Mouse (Mus musculus) kidney, postnatal 14 days (tissue): ENCODE results near the gene Hoxc9.

Experiments used
- DNase-seq: peaks from one replicate; pipeline ENCODE4 v3.0.0; 2022; ENCODE audit warnings: mixed read lengths

Gene Hoxc9

DNA sequence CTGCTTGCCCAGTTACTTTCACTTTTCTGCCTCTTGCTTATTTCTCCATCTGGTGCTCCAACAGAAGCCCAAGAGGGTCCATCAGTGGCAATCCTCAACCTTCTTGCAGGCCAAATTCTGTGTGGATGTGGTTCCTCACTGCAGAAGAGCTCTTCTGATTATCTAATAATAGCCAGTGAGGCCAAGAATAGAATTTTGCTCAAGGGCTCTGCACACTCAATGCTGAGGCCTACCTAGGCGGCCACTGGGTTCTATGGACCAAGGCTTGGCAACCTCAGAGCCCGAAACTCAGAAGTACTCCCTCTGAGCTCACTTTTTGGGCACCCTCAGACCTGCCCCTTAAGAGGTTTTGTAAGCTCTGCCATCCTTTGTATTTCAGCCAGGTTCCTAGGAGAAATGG lies 25.1 kb downstream of the Hoxc9 start:
- DNase-seq: no peak

DNA sequence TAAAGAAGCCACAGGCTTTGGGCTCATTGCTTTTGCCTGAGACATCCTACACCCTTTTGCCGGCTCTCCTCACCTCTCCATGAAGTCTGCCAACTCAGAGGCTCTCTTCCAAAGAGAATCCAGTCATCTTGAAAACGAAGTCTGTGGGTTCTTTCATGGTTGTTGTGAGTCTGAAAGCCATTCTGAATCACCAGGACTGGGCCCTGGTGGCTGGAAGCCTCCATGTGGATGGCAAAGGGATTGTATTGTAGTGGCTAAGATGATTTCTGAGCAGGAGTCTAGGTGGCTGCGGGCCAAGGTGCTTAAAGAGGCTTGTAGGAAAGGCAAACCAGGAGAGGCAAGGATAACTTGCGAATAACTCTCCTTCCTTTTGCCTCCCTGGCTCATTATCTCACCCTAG lies 25.9 kb downstream of the Hoxc9 start:
- no peak for DNase-seq

DNA sequence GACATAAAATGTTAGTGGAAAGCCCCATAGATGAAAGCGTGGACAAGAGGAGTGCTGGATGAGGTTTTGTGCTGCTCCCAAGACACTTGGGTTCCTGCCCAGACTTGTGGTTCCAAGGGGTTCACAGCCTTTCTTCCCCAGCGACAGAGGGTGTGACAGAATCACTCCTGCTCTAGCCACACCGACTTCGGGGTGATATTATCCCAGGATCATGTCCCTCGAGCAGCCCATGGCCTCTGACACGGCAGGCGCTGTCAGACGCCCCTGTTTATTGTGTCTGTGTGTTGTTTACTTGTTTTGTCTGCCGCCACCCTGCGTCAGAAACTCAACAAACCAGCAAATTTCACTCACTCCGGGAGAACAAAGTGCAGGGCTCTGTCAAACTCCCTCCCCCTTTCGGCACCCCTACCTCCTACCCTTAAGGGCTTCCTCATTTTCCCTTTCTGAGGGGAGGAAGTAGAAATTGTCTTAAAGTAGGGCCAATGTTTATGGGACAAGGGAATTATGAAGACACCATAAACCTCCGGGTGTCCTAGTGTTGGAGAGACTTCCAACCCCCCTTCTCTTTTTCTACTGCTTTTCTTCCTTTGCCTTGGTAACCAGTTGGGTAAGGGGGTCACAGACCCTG lies 26.7 kb downstream of the Hoxc9 start:
- no peak for DNase-seq

DNA sequence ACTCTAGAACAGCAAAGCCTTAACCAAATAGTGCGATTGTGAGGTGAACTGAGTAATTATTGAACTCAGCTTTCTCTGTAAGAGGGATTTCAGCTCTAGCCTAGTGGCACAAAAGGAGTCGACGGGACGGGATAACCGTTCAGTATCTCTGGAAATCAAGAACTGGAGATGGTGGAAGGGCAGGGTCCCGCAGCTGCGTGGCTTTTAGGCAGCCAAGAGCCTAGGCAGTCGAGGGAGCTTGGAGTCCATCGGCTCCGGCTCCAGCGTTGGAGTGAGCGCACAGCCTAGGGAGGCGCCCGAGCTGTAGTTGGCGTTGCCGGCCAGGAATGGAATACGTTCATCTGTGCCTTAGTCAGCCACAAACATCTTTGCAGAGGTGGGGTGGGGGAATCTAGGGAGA lies 29.1 kb downstream of the Hoxc9 start:
- DNase-seq: no peak

DNA sequence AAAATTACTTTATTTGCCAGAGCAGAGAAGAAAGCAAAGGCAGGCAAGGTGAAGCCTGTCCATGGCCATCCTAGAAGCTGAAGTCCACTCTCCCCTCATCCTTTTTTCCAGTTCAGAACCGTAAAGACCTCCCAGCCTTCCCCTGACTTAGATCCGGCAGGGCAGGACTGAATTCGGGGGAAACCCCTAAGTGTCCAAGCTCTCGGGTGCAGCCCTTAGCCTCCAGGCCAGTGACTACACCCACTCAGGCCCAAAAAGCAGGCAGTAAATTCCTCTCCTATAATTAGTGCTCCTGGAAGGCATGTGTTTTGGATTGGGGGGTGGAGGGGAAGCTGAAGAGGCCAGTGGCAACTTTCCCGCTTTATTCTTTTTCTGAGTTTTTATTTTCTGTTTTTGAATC lies 29.6 kb downstream of the Hoxc9 start:
- no peak for DNase-seq

DNA sequence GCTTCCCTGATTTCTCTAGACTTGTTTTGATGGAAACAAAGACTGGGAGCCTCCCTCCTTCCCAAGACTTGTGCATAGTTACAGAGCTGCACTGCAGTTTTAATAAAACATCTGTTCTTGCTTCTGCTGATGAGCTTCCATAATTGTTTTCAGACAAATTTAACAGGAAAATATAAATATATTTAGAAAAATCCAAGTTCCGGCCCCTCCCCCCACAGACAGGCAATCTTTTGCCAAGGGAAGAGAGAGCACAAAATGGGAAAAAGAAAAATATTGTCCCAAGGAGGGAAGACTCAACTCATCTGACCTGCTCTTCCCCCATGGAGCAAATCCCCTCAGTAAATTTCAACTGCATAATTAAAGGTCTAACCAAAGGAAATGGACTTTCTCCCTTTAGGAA lies 30.1 kb downstream of the Hoxc9 start:
- no peak for DNase-seq

DNA sequence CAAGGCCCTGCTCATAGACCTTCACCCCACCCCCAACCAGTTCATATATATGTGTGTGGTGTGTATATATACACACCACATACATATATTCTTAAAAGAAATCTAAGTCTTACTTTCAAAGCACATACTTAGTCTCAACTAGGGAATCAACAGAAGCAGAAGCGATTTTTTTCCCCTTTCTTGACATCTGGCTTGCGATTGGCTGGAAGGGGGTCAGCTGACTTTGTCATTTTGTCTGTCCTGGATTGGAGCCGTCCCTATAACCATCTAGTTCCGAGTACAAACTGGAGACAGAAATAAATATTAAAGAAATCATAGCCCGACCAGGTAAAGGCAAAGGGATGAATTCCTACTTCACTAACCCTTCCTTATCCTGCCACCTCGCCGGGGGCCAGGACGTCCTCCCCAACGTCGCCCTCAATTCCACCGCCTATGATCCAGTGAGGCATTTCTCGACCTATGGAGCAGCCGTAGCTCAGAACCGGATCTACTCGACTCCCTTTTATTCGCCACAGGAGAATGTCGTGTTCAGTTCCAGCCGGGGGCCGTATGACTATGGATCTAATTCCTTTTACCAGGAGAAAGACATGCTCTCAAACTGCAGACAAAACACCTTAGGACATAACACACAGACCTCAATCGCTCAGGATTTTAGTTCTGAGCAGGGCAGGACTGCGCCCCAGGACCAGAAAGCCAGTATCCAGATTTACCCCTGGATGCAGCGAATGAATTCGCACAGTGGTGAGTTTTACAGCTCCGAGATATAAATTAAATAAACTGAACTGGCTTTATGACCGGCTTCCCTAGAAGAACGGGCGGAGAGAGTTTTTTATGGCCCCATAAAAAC lies 33.2 kb downstream of the Hoxc9 start:
- DNase-seq: no peak

DNA sequence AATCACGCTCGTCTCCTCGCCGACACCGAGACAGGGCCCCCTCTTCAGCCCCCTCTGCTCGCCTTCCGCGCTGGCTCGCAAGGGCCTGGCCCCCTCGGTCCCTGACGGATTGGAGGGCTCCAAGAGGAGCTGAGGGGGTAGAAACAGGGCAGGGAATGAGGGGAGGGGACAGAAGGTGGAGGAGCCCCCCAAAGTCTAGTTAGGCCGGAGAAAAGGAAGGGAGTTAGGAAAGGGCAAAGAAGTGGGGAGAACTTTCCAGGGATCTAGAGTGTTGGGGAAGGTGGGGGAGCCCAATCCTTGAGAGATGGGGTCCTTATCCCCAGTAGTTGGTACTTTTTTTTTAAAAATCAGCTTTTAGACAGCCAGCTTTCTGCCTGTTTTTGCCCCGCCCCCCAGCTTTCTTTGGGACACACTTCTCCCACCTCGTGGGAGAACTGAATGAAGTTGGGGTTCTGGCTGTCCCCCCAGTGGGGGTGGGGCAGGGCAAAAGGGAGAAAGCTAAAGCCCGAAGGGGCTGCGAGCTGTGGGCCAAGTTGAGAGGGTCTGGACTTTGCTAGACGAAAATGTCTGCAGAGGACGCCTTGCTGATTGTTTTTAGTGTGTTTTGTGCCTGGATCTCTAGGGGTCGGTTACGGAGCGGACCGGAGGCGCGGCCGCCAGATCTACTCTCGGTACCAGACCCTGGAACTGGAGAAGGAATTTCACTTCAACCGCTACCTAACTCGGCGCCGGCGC lies 34.0 kb downstream of the Hoxc9 start:
- no peak for DNase-seq

DNA sequence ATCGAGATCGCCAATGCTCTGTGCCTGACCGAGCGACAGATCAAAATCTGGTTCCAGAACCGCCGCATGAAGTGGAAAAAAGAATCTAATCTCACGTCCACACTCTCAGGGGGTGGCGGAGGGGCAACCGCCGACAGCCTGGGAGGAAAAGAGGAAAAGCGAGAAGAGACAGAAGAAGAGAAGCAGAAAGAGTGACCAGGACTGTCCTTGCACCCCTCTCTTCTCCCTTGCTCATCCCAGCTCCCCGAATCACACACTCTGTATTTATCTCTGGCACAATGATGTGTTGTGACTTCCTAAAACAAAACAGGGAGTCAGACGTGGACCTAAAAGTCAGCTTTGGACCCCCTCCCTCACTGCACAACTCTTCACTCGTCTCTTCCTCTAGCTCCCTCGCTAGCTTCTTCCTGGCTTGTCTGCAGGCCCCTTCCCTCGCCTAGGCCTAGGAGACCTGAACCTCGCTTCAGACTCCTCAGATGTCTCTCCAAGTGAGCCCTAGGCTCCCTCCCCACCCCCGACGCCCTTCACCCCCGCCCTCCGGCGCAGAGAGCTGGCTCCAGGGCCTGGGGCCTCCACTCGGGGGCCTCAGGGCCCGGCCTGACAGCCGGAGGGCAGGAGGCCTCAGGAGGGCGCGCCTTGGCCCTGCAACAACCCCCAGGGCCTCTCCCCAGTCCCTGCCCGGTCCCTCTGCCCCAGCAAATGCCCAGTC lies 34.8 kb downstream of the Hoxc9 start:
- no peak for DNase-seq

DNA sequence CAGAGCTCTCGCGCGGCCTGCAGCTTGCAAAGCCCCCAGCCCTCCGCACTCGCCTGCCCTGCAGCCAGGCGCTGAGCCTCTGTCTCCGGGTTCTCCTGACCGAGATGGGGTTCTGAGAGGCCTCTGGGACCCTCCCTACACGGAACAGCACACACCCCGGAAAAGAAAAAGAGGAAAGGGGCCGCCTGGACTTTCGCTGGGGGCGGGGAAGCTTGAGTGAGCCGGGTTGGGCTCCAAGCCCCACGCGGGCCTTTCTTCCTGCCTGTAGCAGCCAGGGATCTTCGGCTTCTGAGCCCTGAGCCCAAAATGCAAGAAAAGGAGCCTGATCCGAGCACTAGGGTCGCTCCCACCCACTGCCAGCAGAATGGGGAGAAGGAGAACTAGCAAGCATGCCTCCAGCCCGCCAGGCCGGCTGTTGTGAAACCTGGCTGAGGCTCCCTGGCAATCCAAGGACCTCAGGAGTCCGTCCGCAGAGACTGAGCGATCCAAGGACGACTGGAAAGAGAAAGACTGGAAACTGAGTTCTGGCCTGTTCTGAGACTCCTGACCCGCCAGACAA lies 35.8 kb downstream of the Hoxc9 start:
- no peak for DNase-seq

DNA sequence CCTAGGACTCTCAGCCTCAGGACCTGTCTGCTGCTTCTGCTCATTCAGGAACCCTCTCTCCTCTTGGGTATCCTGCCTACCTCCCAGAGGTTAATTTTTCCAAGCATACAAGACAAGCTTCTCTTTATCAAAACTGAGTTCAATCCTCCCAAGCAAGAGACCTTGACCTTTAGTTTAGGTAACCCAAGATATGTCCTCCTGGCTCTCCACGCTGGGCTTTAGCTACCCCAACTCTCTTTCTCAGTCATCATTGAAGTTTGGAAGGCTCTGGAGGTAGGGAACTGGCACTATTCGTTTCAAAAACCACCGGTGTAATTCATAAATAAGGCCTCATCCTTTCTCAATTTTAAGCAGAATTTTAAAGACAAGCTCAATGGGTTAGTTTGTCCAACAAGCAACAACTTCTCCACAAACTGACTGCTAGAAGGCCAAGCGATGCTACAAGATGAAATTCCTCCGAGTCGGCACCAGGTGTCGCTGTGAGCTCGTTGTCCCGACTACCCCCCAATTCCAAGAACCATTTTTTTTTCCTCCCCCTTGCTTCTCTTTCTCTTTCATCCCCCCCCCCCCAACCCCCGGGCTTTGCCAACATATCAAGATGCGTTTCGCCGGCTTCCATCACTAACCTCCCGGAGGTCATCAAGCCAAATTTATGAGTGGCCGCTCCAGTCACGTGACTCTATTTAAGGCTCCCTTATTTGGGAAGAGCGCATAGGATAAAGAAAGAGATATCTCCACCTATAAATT lies 37.2 kb downstream of the Hoxc9 start:
- DNase-seq: peak; percentile 74

DNA sequence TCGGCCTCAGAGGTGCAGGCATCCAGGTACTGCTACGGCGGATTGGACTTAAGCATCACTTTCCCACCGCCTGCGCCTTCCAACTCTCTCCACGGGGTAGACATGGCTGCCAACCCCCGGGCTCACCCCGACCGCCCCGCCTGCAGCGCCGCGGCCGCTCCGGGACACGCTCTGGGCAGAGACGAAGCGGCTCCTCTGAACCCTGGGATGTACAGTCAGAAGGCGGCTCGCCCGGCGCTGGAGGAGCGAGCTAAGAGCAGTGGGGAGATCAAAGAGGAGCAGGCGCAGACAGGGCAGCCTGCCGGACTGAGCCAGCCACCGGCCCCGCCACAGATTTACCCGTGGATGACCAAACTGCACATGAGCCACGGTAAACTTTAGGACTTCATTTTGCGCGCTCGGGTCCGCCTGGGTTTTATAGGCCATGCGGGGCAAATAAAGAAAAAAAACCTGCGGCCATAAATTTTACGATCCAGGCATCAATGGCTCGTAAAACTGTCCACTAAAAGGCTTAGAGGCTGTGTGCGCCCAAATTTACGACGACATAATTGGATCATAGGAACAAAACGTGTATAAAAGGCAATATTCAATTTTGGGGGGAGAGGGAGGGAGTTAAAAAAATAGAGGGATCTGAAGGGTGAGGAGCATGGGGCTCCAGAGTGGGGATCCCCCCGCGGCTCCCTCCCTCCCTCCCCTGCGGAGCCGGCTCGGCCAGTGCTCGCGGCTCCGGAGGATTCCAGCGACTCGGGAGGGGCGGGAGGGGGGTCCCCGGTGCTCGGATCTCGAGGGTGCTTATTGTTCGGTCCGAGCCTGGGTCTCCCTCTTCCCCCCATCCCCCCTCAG lies 38.1 kb downstream of the Hoxc9 start:
- peak; percentile 75 for DNase-seq

DNA sequence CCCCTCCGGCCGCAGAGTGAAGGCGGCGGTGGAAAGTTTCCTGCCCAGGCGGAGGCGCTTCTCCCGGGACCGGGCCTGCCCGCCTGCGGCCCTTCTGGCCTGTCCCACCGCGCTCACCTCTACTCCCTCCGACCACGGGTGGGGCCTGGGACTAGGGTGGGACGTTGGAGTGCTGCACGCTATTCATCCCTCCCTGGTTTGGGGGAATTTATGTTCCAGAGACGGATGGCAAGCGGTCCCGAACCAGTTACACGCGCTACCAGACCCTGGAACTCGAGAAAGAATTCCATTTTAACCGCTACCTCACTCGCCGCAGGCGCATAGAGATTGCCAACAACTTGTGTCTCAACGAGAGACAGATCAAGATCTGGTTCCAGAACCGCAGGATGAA lies 38.8 kb downstream of the Hoxc9 start:
- no peak for DNase-seq

DNA sequence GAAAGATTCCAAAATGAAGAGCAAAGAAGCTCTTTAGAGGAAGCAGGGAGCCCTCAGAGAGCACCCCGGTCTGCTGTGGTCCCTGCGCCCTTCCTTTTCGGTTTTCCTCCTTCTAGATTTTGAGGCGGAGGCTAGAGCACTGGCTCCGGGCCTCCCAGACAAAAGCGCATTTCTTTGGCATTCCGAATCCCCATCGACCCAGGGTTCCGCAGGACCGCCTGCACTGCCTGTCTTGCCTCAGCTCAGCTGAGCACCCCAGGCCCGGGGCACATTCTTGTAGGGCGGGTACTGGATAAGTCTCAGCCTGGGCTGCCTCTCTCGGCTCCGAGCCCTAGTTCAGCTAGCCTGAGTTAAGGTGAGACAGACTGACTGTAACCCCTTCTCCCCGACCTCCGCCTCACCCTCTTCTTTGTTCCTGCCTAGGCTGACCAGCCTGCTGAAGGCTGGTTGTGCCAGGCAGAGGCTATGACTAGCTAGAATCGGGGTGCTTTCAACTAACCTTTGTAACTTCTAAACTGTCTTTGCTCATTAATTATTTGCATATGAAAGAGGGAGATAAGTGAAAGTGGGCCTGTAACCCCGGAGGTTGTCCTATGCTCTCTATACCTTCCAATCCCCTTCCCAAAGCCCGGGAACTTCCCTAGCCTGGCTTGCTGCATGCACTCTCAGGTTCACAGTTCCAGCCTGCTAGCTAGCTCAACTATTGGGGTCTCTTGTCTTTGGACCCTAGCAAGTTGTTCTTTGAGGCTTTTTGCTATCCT lies 39.3 kb downstream of the Hoxc9 start:
- DNase-seq: no peak

DNA sequence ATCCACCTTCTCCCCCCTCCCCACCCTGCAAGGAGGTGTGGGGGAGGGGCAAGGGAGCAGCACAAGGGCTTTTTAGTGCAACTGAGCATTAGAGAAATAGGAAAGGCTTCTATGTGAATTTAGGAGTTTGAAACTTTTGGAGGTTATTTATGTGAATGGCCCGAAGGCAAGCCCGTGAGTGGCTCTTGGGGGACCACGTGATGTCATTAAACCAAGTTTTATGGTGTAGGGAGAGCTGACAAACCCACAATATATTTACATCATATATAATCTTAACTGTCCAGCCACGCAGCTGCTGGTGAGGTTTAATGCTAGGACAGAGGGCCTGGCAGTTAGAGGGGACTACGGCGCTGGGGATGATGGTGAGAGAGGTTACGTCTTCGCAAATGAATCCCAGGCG lies 42.4 kb downstream of the Hoxc9 start, which contains the start of gene Hoxc4:
TSS of gene Hoxc4 (plus strand) at position 299 of the 400 bp plus-strand sequence.
- DNase-seq: no peak

DNA sequence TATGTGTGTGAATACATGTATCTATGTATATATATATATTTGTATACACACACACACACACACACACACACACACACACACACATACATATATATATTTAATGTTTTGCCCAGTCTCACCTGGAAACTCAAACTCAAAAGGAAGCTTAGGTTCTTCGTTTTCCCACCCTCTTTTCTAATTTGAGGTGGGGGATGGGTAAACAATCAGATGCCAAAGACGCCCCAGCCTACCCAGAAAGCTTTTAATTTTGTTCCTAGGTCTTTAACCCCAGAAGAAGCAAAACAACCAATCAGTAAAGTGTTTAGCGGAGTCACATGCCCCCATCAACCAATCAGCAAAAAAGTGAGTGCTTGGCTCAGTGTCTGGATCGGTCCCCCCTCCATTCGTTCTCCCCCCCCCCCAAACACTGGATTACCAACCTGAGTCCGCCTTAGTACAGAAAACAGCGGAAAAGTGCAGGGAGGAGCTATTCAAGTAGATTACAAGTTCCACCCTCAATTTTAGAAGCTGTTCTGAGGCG lies 44.7 kb downstream of the Hoxc9 start:
- DNase-seq: no peak

DNA sequence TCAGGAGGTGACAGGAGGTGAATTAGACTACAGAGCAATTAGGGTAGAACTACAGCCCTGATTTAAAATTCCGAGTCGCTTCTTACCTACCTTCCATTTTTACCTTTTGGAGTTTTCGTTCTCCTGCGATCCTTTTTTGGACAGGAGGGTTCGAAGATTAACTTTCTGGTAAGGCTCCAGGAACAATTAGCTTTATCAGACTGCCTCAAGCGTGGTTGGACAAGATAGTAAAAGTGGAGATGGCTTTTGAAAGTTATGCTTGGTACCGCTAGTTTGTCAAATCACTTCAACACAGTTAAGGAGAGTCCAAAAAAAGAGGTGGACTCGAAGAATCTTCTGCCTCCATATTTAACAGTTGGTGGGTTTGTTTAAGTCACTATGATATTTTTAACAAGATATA lies 45.3 kb downstream of the Hoxc9 start:
- no peak for DNase-seq

DNA sequence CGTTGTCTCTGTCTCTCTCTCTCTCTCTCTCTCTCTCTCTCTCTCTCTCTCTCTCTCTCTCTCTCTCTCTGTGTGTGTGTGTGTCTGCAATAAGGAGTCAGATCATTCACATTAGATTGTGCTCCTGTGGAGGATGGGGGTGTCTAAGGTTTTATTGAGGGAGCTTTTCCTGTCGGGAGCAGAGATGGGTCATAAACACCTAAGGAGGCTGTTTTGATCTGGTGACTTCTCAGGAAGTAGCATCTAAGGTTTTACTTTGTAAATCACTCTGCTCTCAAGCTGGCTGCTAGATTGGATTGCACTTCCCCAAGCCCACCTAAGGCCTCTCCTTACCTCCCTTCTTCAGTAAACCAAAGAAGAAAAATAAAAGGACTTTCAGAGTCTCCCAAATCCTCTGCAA lies 47.9 kb downstream of the Hoxc9 start:
- DNase-seq: no peak

DNA sequence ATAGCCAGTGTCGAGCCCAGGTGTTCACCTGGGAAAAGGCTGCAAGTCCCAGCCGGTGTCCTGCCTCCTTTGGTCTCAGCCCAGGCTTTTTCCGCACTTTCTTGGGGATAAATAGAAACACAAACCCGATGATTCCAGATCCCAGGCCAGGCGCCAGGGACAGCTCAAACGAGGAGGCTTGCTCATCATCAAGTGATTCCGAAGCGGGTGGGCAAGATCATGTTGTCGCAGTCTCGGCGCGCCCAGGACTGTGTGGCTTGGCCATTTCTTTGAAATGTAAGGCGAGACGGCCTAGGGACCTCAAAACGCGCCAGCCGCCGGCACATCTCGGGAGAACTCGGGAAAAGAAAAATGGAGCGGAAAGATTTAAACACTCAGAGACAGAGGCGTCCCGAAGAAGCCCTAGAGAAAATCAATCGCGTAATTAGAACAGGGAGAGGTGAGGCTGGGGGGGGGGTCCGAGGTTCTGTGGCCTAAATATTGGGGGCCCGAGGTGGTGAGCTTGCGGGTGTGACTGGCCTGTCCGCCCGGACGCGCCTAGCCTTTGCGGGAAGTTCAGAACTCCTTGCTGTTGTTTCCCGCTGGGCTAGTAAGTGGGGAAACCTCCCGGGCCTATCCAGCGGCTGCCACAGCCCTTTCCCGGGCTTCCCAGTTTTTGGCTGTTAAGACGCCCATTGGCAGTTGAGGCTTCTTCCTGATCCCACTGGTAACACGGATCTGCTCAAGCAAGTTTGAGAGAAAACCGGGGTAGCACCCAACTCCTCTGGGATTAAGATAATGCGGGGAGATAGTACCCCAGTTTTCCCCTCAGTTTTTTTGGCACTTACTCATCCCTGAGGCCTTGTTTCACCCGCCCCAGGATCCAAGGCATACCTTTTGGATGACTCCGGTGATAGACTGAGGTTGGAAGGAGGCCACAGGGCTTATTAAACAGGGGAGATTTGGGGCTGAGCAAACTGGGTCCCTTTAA lies 51.3 kb downstream of the Hoxc9 start:
- DNase-seq: no peak
